Mouse (Mus musculus): ENCODE results near the gene Ubtd1. TPM values are rescaled to one million over a fixed set of nuclear protein-coding genes. Genes with fewer than 3 reads are reported as not detected.

The Ubtd1 gene
- polyA plus RNA-seq, 1 experiment from 2014 or later, result 13.4 TPM

- WGBS, result 89% methylated on average over 7 of the region's 7 CpGs
- no peak overlapping the region for H3K9ac ChIP-seq (ENCODE audit: low read length)
- H3K4me1 ChIP-seq (ENCODE audit: control insufficient read depth, insufficient read depth, low read length), result peaks cover 3% of the 10 kb centered on the region; the same call in 1 of the 2 replicates
- H3K9me3 ChIP-seq (replicated peaks; ENCODE audit: control insufficient read depth, low read length), result no peaks in the 10 kb centered on the region
- no peak overlapping the region for H3K4me3 ChIP-seq (replicated peaks; ENCODE audit: low read length)
- H3K4me2 ChIP-seq (ENCODE audit: low read depth, low read length), result no peak overlapping the region
- no peak for ATAC-seq (ENCODE audit: insufficient read depth, low FRiP score)
- no peaks in the 10 kb centered on the region for H3K27me3 ChIP-seq (ENCODE audit: control insufficient read depth, insufficient read depth, low read length)
- no peak overlapping the region for H3K27ac ChIP-seq (ENCODE audit: low read length)
- H3K36me3 ChIP-seq (ENCODE audit: control insufficient read depth, insufficient read depth, low read length), result peaks cover 13% of the 10 kb centered on the region; the same call in 1 of the 2 replicates
Observed at GRCm38 (mm10) chr19:41969618-41970017, 11.9 kb upstream of the Ubtd1 start.

DNA sequence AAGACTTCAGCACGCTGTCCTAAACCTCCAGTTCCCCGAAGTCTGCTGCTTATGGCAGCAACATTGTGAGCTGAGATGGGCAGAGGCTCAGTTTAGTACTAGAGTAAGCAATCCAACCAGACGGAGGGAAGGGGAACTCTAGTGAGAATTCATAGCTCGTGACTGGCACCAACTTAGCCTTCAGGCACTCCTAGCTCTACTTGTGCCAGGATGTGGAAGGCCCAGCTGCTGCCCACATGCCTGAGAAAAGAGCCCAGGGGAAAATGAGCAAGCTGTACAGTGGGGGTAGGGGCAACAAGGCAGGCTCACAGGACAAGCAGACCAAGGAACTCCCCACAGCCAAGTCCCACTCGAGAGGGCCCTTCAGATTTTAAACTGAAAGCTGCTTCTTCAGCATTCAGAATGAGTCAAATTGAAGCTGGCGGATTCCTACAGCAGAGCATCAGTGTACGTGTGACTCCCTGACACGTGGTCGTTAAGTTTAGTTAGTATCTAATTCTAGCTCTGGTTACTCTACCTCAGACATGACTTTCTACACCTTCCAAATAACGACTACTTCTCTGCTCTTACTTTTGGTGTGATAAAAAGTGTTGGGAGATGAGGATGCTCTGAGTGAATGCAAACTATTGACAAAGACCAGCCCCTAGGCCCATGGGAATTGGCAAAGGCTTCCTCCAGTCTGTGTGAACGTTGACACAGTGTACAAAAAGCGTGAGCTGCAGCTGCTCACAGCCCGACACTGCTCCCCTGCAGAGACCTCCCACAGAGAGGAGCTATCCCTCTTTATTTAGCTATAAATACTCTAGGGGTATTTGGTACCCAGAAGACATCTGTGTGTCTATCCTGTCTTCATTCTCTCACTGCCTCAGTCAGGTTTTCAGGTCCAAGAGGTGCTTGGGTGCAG is 7.4 kb upstream of the Ubtd1 start:
- 0 out of 2 replicates have a peak overlapping the region, but pooled peaks have one; percentile 11 for H3K27ac ChIP-seq (ENCODE audit: low read length)

DNA sequence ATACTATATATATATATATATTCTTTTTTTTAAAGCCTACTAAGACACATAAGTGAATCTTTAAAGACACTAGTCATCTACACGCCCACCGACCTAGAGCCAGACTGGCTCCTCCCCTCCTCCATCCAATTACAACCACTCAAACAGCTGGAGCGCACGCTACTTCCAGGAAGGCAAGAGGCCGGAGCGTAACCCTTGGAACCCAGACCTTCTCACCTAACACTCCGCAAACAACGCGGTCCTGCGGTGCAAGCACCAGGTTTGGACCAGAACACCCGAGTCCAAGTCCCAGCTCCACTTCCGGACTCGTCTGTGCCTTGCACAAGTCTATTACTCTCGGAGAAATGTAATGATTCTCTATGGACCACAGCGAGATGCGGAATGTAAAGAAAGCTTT is 1.1 kb upstream of the Ubtd1 start:
- H3K27me3 ChIP-seq (ENCODE audit: control insufficient read depth, insufficient read depth, low read length), result no peaks in the 10 kb centered on the region
- peak overlapping the region; percentile 96 for H3K4me3 ChIP-seq (replicated peaks; ENCODE audit: low read length)
- no peaks in the 10 kb centered on the region for H3K9me3 ChIP-seq (replicated peaks; ENCODE audit: control insufficient read depth, low read length)
- ATAC-seq (ENCODE audit: insufficient read depth, low FRiP score), result no peak
- under 1% methylated on average over 16 of the region's 16 CpGs for WGBS
- H3K4me2 ChIP-seq (ENCODE audit: low read depth, low read length), result peak overlapping the region; percentile 88
- no peaks in the 10 kb centered on the region for H3K36me3 ChIP-seq (ENCODE audit: control insufficient read depth, insufficient read depth, low read length)
- H3K9ac ChIP-seq (ENCODE audit: low read length), result peak overlapping the region; percentile 87
- H3K27ac ChIP-seq (ENCODE audit: low read length), result peak overlapping the region; percentile 93
- H3K4me1 ChIP-seq (ENCODE audit: control insufficient read depth, insufficient read depth, low read length), result peaks cover 12% of the 10 kb centered on the region

More for the DNA sequence above, 7.4 kb upstream of the Ubtd1 start:
- H3K4me3 ChIP-seq (replicated peaks; ENCODE audit: low read length), result no peak overlapping the region
- H3K9ac ChIP-seq (ENCODE audit: low read length), result no peak overlapping the region
- peak; percentile 29; the same call in 1 of the 2 replicates for ATAC-seq (ENCODE audit: insufficient read depth, low FRiP score)
- H3K4me1 ChIP-seq (ENCODE audit: control insufficient read depth, insufficient read depth, low read length), result peaks cover 5% of the 10 kb centered on the region; the same call in 1 of the 2 replicates
- 68% methylated on average over 13 of the region's 13 CpGs for WGBS
- H3K4me2 ChIP-seq (ENCODE audit: low read depth, low read length), result no peak overlapping the region
- no peaks in the 10 kb centered on the region for H3K36me3 ChIP-seq (ENCODE audit: control insufficient read depth, insufficient read depth, low read length)
- H3K9me3 ChIP-seq (replicated peaks; ENCODE audit: control insufficient read depth, low read length), result no peaks in the 10 kb centered on the region
- H3K27me3 ChIP-seq (ENCODE audit: control insufficient read depth, insufficient read depth, low read length), result no peaks in the 10 kb centered on the region

DNA sequence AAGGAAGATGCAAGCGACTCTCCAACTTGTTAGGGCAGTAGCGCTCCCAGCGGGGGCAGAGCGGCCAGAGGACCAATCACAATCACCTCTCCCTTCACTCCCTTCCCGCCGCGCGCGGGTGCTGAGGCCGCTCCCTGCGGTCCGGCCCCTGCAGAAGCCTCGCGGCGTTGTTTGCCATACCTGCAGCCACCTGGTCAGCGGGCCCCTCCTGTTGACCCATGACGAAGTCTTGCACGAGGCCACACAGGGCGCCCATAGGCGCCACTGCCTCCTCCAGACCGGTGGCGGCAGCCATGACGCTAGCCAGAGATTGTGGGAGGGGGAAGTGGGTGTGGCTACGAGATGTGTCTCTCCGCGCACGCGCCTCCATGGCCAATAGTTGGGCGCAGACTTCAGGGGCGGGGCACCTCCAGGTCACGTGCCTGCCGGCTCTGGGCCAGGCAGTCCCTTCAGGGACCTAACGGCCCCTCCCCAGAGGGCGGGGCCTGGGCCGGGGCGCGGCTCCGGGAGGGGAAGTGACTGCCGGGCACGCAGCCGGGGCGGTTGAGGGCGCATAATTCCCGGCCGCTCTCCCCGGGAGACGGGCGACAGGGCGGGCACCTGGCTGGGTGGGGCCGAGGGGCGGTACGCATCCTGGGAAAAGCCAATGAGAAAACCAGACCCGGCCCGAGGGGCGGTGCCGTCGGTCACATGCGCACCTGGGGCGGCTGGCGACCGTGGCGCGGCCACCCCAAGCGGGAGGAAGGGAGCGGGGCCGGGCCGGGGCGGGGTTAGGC is 556 bp upstream of the Ubtd1 start, which contains the start of gene Mms19:
Gene Mms19 (minus strand): TSS at position 339 of the 776 bp plus-strand sequence.
- Histone ChIP-seq H3K27ac (ENCODE audit: low read length) (peak within 1 kb of the TSS; percentile 93), H3K9ac (ENCODE audit: low read length) (peak within 1 kb of the TSS; percentile 91), H3K36me3 (ENCODE audit: control insufficient read depth, insufficient read depth, low read length) (no peaks in the 10 kb centered on the region), H3K4me3 (replicated peaks; ENCODE audit: low read length) (peak within 1 kb of the TSS; percentile 96), H3K4me1 (ENCODE audit: control insufficient read depth, insufficient read depth, low read length) (peaks cover 12% of the 10 kb centered on the region), H3K9me3 (replicated peaks; ENCODE audit: control insufficient read depth, low read length) (no peaks in the 10 kb centered on the region), H3K27me3 (ENCODE audit: control insufficient read depth, insufficient read depth, low read length) (no peaks in the 10 kb centered on the region), H3K4me2 (ENCODE audit: low read depth, low read length) (peak within 1 kb of the TSS; percentile 88)
- peak; percentile 95 for ATAC-seq (ENCODE audit: insufficient read depth, low FRiP score)
- WGBS, result under 1% methylated on average over 67 of the region's 68 CpGs

- Histone ChIP-seq H3K27me3 (ENCODE audit: control insufficient read depth, insufficient read depth, low read length) (no peaks in the 10 kb centered on the region), H3K9me3 (replicated peaks; ENCODE audit: control insufficient read depth, low read length) (no peaks in the 10 kb centered on the region), H3K4me3 (replicated peaks; ENCODE audit: low read length) (peak overlapping the region; percentile 96), H3K27ac (ENCODE audit: low read length) (peak overlapping the region; percentile 90), H3K4me2 (ENCODE audit: low read depth, low read length) (peak overlapping the region; percentile 80), H3K9ac (ENCODE audit: low read length) (peak overlapping the region; percentile 91), H3K36me3 (ENCODE audit: control insufficient read depth, insufficient read depth, low read length) (no peaks in the 10 kb centered on the region), H3K4me1 (ENCODE audit: control insufficient read depth, insufficient read depth, low read length) (peaks cover 12% of the 10 kb centered on the region)
- whole genome bisulfite sequencing, result under 1% methylated on average over 74 of the region's 74 CpGs
- no peak for ATAC-seq (ENCODE audit: insufficient read depth, low FRiP score)
Observed at GRCm38 (mm10) chr19:41981931-41982790, 598 bp downstream of the Ubtd1 start.

GRCm38 (mm10) chr19:41982791-41983150 is 1.2 kb downstream of the Ubtd1 start:
- WGBS, result 20% methylated on average over 4 of the region's 4 CpGs
- peak overlapping the region; percentile 91 for H3K9ac ChIP-seq (ENCODE audit: low read length)
- no peak for ATAC-seq (ENCODE audit: insufficient read depth, low FRiP score)

GRCm38 (mm10) chr19:41985994-41986393 is 4.4 kb downstream of the Ubtd1 start:
- Histone ChIP-seq H3K27ac (ENCODE audit: low read length) (no peak overlapping the region), H3K9ac (ENCODE audit: low read length) (no peak overlapping the region), H3K27me3 (ENCODE audit: control insufficient read depth, insufficient read depth, low read length) (no peaks in the 10 kb centered on the region), H3K4me1 (ENCODE audit: control insufficient read depth, insufficient read depth, low read length) (peaks cover 9% of the 10 kb centered on the region; the same call in 1 of the 2 replicates), H3K4me2 (ENCODE audit: low read depth, low read length) (no peak overlapping the region), H3K9me3 (replicated peaks; ENCODE audit: control insufficient read depth, low read length) (no peaks in the 10 kb centered on the region), H3K36me3 (ENCODE audit: control insufficient read depth, insufficient read depth, low read length) (no peaks in the 10 kb centered on the region), H3K4me3 (replicated peaks; ENCODE audit: low read length) (no peak overlapping the region)
- WGBS, result 89% methylated on average over 5 of the region's 5 CpGs
- ATAC-seq (ENCODE audit: insufficient read depth, low FRiP score), result no peak

More at GRCm38 (mm10) chr19:41982791-41983150, 1.2 kb downstream of the Ubtd1 start:
- Histone ChIP-seq H3K4me3 (replicated peaks; ENCODE audit: low read length) (peak overlapping the region; percentile 96), H3K4me2 (ENCODE audit: low read depth, low read length) (peak overlapping the region; percentile 80), H3K27ac (ENCODE audit: low read length) (peak overlapping the region; percentile 90), H3K27me3 (ENCODE audit: control insufficient read depth, insufficient read depth, low read length) (no peaks in the 10 kb centered on the region), H3K4me1 (ENCODE audit: control insufficient read depth, insufficient read depth, low read length) (peaks cover 12% of the 10 kb centered on the region), H3K9me3 (replicated peaks; ENCODE audit: control insufficient read depth, low read length) (no peaks in the 10 kb centered on the region), H3K36me3 (ENCODE audit: control insufficient read depth, insufficient read depth, low read length) (no peaks in the 10 kb centered on the region)

GRCm38 (mm10) chr19:41987206-41987605 is 5.6 kb downstream of the Ubtd1 start:
- Histone ChIP-seq H3K9me3 (replicated peaks; ENCODE audit: control insufficient read depth, low read length) (no peaks in the 10 kb centered on the region), H3K27ac (ENCODE audit: low read length) (no peak overlapping the region), H3K4me1 (ENCODE audit: control insufficient read depth, insufficient read depth, low read length) (peaks cover 9% of the 10 kb centered on the region; the same call in 1 of the 2 replicates), H3K4me3 (replicated peaks; ENCODE audit: low read length) (no peak overlapping the region), H3K27me3 (ENCODE audit: control insufficient read depth, insufficient read depth, low read length) (no peaks in the 10 kb centered on the region), H3K36me3 (ENCODE audit: control insufficient read depth, insufficient read depth, low read length) (no peaks in the 10 kb centered on the region), H3K9ac (ENCODE audit: low read length) (no peak overlapping the region), H3K4me2 (ENCODE audit: low read depth, low read length) (no peak overlapping the region)
- WGBS, result 77% methylated on average over 4 of the region's 4 CpGs
- no peak for ATAC-seq (ENCODE audit: insufficient read depth, low FRiP score)
